Mouse (Mus musculus): ENCODE results near the gene Madd.
A peak's percentile ranks its signal among the peaks of the same experiment; 100 is the strongest.

Madd gene

DNA sequence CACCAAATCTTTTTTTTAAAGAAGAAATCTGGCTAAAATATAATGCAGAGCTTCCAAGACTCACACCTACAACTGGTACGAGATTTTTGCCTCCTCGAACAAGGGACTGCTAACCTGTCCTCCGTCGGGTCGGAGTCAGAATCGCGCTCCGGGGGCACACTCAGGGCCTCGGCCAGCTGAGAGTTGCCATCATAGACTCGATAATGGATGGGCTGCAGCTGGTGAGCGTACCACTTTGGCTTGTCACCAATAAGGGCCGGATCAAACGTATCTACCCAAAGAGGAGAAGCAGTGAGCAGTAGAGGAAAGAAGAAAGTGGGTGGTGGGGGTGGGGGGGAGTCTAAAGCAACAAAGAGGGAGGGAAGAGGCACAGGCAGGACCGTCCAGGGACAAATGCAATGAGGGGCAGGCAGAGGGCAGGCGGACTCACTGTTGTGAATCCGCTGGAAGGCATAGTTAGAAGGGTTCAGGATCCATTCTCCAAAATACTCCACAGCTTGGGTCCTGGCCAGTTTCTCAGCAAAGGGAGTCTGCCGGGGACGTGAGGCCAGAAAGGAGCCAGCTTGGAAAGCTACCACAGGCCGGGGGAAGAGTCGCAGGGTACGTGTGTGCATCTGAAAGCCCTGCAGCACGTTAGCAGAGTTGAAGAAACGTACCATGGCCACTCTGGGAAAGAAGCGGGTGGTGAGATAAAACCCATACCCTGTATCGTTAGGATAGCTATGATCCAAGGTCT is 13.9 kb downstream of the Madd start:
- DNase-seq: no peak

DNA sequence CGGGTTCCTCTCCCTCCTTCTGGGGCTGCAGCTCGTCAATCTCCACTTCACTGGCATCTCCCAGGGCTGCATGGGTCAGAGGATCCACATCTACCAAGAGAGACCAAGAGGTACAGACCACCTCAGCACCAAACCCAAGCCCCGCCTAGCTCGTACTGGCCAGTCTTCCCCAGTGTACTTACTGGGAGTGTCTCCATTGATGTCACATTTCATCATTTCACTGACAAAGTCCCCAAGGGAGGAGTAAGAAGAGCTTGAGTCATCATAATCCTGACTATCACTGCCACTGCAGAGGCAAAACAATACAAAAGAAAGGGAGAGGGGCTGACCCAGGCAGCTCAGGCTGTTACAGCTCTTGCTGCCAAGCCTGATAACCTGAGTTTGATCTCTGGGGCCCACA is 16.0 kb downstream of the Madd start:
- no peak for DNase-seq

DNA sequence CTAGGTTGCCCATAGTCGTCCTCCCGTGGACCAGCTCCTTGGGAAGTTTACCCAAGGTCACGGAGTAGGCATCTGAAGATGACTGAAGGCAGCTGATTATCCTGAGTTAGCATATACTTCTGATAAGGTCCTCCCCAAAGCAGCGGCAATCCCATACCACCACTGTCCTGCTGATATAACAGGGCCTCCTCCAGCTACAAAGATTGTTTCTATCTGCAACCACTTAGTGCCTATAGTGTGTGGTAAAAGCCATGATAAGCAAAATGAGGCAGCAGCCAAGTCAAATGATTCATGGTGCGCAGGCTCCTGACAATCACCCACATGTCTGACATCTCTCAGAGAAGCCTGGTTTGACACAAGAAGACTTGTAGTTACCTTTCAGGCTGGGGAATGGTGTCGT is 18.6 kb downstream of the Madd start:
- DNase-seq: no peak

DNA sequence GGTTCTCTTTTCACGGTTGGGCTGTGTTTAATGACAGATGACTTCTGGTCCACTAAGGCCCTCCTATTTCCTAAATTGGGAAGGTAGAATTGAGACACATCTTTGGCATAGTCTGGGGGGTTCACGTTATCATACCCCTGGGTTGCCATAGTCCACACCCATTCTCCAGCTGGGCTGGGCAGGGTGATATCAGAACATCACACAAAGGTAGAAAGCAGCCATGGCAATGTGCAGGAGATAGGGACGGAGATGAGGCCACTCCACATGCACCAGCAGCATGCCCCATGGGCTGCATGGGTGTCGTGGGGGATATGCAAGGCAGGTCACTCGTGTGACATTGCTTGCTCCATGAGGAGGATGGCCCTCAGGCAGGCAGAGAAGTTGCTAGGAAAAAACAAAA is 20.1 kb downstream of the Madd start:
- DNase-seq: no peak

DNA sequence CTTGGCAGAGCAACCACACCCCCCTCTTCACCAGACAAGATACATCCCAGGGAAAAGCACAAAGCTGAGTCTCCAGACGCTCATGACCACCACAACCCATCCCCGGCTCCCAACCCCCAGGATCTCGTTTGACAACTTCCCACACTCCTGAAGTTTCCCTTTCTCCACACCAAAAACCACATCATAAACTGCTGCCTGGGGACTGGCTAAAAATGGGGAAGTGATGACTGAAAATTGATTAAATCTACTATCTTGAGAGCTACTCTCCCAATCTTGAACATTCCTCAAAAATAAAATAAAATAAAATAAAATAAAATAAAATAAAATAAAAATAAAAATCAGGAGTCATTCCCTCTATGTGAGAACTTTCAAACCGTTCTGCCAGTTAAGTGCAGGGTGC is 20.7 kb downstream of the Madd start:
- no peak for DNase-seq

DNA sequence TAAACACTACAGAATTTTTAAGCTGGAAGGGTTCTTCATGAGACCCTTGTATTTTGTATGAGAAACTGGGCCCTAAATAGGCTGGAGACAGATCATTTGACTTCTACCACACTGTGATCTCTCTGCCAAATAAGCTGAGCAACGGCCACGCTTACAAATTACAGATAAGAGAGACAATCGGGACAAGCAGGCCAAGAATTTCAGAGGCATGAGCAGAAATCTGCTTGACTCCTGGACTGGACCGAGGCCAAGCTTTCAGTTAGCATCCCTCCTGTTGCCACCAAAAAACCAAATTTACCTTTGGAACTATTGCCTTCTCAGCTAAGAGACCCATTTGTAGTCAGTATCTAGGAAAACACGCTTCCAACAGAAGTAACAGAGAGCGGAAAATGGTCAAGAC is 23.0 kb downstream of the Madd start:
- DNase-seq: no peak

DNA sequence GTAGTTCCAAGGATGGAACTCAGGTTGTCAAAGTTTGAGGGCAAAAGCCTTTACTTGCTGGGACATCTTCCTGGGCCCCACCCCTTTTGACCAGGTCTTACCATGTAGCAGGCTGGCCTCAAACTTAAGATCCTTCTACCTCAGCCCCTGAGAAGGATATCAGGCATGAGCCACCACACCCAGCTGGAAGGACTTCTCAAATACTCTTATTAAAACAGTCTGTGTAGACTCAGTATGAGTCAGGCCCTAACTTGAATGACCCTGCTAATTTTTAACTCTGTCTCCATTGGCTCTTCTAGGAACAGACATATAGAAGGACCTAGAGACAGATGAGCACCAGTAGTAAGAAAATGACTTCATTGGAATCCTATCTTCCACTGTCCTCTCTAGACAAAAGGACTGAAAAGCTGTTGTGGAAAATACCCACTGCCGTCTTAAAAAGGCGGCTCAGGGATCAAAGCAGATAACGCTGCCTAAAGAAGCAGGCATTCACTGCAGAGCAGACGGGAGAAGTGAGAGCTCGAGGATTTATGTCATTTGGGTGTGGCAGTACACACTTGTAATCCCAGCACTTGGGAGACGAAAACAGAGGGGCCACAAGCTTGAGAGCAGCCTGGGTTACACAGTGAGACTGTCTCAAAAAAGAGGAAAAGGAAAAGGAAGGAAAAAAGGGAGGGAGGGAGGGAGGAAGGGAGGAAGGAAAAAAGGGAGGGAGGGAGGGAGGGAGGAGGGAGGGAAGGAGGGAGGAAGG is 26.5 kb downstream of the Madd start:
- no peak for DNase-seq

DNA sequence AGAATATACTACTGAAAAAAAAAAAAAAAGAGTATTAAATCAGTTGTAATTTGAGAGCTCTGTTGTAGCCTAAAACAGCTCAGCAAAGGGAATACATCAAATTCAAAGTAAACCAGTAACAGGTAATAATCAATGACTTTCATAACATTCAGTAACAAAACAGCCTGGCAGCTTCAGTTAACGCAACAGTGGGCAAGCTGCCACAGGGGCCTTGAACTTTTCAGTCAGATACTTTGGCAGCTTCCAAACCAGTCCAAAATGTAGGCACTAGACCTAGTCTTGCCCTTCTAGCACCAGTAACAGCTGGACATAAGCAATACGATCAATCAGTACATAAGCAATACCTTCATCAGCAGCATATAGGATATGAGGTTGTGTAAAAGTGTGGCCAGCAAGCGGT is 29.5 kb downstream of the Madd start:
- no peak for DNase-seq

DNA sequence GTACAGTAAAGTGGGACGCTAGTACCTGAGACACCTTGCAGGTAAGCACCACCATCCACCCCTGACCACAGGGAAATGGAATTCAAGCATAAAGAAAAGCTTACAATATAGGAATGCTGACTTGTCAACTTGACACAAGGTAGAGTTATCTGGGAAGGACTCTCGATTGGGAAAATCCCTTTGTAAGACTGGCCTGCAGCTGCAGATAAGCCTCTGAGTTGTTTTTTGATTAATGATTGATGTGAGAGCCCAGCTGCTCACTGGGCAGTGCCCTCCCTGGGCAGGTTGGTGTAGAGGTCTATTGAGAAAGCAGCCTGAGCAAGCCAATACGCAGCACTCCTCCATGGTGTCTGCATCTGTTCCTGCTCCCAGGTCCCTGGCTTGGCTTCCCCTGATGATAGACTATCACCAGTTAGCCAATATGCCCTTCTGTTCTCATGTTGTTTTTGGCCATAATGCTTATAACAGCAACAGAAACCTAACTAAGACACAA is 30.7 kb downstream of the Madd start:
- no peak for DNase-seq

DNA sequence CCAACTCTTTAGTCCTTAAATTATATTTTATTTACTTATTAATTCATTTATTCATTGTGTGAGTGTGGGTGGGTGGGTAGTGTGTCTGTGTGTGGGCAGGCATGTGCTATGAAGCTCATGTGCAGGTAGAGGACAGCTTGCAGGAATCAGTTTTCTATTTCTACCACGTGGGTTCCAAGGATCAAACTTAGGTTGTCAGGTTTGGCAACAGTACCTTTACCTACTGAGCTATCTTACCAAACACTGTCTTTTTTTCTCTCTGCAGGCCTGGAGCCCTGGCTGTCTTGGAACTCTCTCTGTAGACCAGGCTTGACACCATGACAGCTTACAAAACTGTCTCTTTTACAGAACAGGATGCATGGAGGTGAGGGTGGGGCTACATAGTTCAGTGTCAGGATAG is 32.3 kb downstream of the Madd start:
- DNase-seq: no peak

DNA sequence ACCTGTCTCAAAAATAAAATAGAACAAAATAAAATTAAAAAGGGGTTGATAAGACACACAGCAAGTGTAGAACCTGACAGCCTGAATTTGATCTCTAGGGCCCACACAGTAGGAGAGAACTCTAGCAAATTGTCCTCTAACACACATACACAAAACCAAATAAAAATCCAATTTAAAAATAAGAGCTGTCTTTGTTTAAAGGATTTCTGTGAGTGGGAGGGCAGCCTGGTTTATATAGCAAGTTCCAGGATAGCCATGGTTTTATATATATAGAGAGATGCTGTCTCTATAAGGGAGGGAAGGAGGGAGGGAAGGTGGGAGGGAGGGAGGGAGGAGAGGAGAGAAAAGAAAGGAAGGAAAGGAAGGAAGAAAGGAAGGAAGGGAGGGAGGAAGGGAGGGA is 35.5 kb downstream of the Madd start:
- no peak for DNase-seq

DNA sequence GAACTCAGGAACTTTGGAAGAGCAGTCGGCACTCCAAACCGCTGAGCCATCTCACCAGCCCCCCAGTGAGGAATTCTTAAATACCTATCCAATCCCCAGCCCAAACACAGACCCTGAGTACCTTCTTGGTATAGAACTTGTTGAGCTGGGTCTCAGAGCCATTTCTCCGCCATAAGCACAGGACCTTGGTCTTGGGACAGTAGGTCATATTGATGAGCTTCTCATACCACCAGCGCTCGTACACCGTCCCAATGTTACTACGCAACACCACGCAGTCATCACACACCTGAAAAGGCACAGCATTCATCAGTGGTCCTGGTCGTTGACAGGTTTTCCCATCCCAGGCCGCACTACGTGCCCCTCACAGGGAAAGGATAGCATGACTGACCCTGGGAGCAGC is 40.2 kb downstream of the Madd start:
- no peak for DNase-seq

DNA sequence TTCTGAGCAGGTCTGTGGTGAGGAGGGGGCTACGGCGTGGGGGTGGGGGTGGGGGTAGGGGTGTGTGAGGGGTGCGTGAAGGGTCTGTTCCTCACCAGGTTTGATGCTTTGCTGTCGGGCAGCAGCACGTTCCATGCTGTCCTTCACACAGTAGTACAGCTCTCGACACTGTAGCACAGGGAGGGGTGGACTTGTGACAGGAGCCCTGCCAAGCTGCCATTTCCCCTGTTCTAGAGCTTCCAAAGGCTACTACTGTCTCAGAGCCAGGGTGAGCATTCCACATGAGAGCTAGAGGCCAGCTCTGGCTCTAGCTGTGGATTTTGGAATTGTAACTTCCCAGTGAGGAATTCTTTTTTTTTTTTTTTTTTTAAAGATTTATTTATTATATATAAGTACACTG is 40.7 kb downstream of the Madd start:
- DNase-seq: no peak

DNA sequence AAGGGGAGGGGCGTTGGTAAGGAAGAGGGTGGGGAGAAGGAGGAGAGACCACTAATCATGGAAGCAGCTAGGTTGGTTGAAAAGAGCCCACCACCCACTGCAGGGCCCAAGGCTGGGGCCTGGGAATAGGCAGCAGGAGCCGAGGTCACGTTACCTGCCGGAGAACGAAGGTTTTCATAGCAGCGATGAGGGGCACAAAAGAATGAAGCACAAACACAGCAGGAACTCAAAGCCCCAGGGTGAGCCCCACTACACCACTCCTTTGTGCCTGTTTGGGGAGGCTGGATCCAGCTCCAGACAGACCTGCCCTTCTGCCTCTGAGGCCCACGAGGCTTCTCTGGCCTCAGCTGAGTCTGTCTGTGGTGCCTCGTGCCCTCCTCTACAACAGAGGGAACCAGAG is 43.9 kb downstream of the Madd start:
- no peak for DNase-seq

DNA sequence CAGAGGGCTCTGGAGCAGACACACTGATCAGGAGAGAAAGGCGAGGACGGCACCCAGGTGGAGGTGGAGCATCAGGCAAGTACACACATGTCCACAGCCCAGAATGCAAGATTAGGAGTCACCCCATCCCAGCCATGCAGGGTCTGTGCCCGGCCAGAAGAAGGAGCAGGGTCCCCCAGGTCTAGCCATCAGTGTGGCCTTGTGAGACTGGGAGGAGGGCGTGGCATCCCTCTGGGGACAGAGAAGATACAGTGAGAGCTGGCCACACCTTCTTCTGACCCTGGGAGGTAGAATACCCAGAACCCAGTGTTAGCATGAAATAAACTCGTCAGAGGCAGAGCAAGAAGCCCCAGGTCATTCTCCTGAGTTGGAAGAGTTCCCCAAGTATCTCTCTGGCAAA is 44.3 kb downstream of the Madd start:
- DNase-seq: no peak

DNA sequence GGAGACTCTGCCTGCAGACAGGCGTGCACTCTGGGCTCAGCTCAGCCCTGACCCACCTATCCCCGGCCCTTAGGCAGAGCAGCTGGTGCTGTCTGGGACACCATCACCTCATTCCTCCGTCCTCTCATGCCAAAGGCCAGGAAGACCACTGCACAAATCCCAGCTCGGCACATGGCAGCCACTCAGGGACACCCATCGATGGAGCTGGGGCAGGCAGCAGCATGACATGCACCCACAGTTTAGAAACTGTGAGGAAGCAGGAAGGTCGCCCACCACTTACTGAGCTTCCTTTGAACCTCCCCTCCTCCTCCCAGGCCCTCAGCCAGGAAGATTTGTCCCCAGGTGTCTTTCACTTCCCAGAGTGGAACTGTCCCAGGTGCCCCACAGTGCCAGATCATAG is 46.2 kb downstream of the Madd start:
- DNase-seq: no peak

DNA sequence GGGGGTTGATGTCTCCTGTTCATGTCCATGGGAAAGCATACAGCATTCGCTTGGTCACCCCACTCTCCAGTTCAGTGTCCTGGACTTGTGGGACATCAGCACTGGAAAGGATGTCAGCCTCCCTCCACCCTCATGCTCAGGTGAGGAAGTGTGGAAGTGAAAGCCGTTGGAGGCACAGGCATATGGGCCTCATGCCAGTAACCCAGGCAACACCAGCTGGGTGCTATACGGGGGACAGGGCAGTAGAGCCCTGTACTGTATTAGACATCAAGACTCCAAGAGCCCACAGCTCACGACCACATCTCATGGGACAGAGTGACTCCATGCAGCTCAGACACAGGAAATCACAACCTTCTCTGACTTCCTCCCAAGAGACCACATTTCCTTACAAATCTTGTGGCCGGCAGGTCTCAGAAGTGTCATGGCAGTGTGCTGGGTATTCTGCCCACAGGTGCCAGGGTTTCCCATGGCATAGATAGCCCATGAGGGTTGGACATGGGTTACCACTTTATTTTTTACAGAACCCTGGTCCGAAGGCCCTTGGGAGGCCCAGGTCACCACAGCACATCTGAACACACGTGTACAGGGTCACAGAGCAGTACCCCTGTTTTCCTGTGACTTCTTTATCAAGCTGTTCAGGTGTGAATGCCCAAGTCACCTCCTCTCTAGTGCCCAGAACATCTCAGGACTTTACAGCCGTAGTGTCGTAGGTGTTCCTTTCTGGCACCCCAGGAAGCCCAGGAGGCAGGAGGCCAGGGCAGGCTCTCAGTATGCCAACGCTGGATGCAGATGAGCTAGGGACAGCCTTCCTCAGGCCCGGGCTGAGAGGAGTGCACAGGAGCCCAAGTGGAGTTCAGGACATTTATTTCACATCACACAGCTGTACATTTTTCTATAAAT is 46.9 kb downstream of the Madd start:
- DNase-seq: peak in 1 of 2 experiments; percentile 58

DNA sequence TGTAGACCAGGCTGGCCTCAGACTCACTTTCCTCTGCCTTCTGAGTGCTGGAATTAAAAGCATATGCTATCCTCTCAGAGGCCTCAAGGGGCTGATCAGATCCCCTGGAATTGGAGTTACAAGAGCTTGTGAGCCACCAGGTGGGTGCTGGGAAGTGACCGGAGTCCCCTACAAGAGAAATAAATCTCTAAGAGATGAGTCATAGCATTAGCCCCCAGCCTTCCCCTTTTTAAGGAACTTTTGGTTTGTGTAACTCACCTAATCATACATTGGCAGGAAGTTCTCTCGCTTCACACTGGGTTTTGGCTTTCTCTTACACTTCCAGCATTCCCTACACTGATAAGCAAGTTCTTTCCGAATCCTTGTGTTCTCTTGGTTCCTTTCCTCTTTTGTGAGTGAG is 51.6 kb downstream of the Madd start:
- no peak for DNase-seq

DNA sequence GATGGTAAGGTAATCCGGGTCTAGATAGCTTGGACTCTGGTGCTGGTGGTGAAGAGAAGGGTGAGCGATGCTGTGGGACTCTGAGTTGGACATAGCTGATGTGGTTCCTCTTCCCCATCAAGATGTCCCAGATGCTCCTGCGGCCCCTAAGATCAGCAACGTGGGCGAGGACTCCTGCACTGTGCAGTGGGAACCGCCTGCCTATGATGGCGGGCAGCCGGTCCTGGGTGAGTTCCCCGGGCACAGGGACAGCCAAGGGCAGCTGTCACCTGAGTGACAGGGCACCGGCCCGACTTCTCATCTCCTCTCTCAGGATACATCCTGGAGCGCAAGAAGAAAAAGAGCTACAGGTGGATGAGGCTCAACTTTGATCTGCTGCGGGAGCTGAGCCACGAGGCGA is 52.4 kb downstream of the Madd start:
- no peak for DNase-seq

DNA sequence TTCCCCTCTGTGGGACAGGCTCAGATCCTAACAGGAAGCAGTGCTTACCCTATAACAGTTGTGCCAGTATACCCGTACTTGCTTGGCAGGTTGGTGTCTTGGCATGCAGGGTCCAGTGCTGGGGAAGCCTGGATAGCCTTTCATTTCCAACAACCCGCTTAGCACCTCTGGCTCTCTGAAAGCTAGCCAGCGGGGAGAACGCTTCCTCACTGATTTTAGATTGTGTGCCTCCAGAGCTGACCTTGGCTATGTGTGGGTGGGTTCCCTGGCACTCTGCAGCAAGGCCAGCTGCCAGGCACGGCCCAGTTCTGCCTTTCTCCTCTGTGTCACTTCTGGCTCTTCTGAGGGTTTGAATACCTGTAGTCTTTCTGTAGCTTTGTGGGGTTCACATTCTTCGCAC is 53.5 kb downstream of the Madd start:
- no peak for DNase-seq

DNA sequence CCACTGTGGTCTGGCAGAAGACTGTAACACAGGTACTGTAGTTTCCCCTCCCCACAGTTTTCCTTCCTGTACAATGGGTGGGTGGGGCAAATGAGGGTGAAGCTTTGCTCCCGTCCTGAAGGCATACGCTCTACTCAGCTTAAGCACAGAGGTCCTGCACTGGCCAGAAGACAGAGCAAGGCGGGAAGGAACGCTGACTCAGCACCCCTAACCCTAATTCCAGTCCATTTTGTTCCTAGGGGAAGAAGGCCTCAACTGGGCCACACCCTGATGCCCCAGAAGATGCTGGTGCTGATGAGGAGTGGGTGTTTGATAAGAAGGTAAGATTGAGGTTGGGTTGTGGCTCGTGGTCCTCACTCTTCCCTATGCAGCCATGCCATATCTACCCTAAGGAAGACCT is 54.9 kb downstream of the Madd start:
- DNase-seq: no peak

DNA sequence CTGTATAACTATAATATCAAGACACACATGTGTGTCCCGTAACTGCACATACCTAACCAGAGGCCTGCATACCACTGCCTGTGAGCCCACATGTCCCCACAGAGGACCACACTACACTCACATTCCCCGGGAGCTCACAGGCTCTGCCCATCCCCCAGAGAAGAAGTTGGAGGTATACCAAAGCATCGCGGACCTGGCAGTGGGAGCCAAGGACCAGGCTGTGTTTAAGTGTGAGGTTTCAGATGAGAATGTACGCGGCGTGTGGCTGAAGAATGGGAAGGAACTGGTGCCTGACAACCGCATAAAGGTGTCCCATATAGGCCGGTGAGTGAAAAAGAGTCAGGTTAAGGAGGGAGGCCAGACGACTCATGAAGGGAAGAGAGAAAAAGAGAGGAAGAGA is 58.5 kb downstream of the Madd start:
- peak; percentile 59 to 67 for DNase-seq

DNA sequence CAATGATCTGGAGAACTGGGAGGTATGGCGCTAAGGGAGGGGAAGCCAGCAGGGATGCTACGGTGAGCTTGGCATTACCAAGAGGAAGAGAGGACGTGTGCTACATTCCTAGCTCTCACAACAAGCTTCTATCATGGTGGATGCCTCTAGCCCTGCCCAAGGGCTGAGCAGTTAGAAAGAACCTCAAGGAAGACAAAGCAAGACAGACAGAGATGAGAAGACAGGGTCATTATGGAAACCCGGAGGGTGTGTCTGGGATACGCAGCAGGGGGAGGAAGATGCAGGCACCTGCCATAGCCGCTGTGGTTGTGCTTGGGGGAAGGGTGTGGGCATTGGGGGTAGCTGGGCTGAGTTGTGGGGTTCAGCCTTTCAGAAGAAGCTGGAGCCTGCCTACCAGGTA is 60.1 kb downstream of the Madd start:
- DNase-seq: no peak

DNA sequence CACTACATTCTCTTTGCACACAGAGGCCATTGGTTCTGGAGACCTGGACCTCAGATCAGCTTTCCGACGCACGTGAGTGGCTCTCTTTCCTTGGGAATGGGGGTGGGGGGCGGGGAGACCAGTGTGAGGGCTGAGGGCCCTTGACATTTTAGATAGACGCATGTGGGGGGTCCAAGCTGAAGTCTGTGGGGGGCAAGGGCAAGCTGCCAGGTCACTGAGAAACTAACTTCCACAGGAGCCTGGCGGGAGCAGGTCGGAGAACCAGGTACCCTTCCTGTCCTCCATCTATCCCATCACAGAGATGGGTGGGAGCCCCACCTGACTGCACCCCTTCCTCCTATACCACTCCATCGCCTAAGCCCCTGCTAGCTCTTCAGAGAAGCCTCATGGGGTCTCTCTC is 62.1 kb downstream of the Madd start:
- no peak for DNase-seq
